Mouse (Mus musculus): ENCODE data around the gene Ctdspl. TPM values are rescaled to one million over a fixed set of nuclear protein-coding genes. Genes with fewer than 3 reads are reported as not detected.
A peak's percentile ranks its signal among the peaks of the same experiment; 100 is the strongest.

The Ctdspl gene
- total RNA-seq (2021) = 10 to 100 TPM; 21.0 TPM
- long read RNA-seq, experiment 1, full-length matches to known transcripts = 11 of 21 reads
- long read RNA-seq, experiment 1, partial matches to known transcripts = 1 of 21 reads
- long read RNA-seq, experiment 1, other reads (novel, unspliced or antisense) = 9 of 21 reads
- long read RNA-seq, experiment 2, full-length matches to known transcripts = 12 of 15 reads
- long read RNA-seq, experiment 2, partial matches to known transcripts = 1 of 15 reads
- long read RNA-seq, experiment 2, other reads (novel, unspliced or antisense) = 2 of 15 reads

DNA sequence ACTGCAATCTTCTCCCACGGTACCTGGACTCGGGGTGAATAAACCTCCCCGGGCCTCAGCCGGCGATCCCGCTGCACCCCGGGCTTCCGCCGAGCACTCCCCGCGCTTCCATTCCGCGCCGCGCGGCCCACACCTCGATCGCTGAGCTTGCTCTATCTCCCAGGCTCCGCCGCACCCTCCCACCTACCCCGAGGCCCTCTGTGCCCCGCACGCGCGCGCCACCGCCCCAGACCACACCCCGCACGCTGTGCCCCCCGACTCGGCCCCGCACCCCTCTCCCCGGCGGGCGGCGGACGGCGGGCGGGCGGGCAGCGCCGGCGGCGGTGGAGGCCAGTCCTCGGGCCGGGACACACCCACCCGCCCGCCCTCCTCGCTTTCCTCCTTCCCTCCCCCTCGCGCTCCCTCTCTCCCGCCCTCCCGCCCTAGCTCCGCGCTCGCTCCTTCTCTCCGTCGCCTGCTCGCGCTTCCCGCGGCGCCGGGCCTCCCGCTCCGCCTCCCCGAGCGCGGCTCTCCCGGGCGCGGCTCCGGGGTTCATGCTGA is at the start of gene Ctdspl:
Gene Ctdspl, plus strand, starts transcription at position 343 of the 540 bp plus-strand sequence.
- peak; percentile 55 to 58 for DNase-seq (ENCODE audit: low spot score in 2 of 2)

DNA sequence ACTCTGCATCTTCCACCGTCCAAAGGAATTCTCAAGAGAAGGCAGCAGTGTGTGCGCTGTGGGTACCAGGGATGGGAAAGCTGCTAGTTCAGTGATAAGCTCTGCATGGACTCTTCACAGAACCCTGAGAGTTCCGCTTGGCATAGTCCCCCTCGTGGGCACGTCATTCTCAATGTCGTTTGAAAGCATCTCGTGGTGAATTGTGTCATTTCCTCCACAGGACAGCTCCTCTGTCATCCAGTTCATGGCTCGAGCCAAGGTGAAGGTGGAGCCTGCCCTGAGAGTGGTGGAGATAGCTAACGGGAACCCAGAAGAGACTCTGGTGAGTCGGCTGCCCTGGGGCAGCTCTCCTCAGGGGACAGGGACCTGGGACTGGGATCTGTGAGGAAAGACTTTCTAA is 49.4 kb upstream of the Ctdspl start:
- no peak for DNase-seq (ENCODE audit: low spot score in 2 of 2)

DNA sequence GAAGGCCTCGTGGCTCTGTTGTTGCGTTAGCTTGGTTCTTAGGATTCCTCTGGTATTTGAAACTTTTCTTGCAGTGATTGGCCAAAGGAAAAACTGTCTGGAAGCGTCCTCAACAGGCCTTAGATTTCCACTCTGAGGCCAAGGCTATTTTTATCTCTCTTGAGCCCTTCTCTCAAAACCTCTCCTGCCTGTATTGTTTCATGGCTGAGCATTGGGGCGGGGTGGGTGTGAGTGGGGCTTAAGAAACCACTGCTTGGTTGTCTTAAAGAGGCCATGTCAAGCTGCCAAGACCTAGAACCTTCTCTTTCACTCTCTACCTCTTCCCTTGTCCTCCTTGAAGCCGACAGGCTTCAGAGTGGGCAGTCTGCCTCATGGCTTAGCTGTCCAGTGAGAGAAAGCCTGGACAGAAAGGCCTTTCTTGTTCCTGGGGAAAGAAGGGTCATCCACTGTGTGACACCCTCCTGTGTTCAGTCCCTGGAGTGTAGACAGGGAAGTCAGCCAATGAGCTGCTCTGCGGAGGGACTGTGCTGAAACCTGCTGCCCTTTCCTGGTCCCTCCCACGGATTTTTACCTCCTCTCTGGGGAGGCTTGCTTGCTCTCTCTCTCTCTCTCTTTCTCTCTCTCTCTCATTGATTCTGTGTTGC is 48.8 kb upstream of the Ctdspl start:
- DNase-seq (ENCODE audit: low spot score in 2 of 2) = no peak

GRCm38 (mm10) chr9:118878596-118878995 is 47.7 kb upstream of the Ctdspl start:
- DNase-seq (ENCODE audit: low spot score in 2 of 2) = no peak

GRCm38 (mm10) chr9:118881281-118881945 is 44.8 kb upstream of the Ctdspl start:
- no peak for DNase-seq (ENCODE audit: low spot score in 2 of 2)

DNA sequence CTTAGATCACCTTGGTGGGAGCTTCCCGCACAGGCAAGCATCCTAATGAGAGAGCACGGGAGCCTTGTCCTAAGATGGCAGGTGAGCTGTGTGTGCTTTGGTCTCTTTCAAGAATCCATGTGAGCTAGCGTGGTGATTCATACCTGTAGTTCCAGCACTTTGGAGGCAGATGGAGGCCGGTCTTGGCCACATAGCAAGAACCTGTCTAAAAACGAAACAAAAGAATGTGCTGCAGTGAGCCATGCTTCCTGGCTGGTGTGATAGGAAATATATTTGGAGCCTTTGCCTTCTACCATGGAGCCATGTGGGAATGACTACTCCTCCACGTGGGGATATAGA is 44.3 kb upstream of the Ctdspl start:
- DNase-seq (ENCODE audit: low spot score in 2 of 2) = no peak

GRCm38 (mm10) chr9:118883150-118883549 is 43.1 kb upstream of the Ctdspl start:
- DNase-seq (ENCODE audit: low spot score in 2 of 2) = no peak

DNA sequence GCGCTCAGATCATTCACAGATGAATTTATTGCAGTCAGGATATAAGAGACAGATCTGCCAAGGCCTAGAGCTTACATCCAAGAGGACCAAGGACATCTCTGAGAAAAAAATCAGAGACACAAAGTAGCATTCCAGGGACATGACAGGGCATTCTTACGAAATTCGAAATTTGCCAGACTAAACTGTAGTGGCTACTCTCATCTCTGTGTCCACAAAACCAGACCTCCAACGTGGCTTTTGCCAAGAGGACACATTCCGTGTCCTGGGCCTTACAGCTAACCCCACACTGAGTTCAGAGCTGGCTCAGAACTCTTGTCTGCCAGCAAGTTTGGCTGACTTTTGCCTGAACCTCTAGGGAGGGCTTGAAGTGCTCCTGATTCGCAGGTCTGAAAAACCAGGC is 40.5 kb upstream of the Ctdspl start:
- no peak for DNase-seq (ENCODE audit: low spot score in 2 of 2)

DNA sequence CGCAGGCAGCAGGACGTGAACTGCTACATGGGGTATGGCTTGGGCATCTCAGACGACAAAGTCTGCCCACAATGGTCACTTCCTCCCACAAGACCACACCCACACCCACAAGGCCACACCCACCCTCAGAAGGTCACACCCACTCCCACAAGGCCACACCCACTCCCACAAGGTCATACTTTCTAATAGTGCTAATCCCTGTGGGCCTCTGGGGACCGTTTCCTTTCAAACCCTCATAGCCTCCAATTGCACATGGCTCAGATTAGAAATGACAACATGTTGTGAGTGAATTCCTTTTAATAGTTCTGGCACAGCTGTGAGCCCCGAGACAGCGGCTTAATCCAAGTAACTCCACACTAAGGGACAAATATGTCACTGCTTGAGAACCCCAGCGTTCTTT is 39.1 kb upstream of the Ctdspl start:
- DNase-seq (ENCODE audit: low spot score in 2 of 2) = no peak

- no peak for DNase-seq (ENCODE audit: low spot score in 2 of 2)
Measured at GRCm38 (mm10) chr9:118887734-118888133, 38.5 kb upstream of the Ctdspl start.

DNA sequence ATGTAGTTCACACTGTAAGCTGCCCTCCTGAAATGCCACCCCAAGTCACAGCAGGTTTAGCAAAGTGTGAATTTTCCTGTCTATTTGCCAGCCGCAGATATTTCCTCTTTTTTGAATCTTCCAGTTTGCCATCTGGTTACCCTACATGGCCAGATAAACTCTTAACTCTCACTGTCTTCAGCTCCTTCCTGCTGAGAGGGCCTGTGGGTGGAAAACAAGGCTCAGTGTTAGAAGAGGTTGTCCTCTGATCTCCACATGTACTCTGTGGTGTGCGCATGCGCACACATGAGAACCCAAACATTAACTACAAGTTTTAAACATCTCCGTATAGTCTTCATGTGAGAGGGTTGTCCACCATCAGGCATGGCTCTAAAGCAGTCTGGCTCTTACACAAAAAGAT is 36.1 kb upstream of the Ctdspl start:
- DNase-seq (ENCODE audit: low spot score in 2 of 2) = no peak

DNA sequence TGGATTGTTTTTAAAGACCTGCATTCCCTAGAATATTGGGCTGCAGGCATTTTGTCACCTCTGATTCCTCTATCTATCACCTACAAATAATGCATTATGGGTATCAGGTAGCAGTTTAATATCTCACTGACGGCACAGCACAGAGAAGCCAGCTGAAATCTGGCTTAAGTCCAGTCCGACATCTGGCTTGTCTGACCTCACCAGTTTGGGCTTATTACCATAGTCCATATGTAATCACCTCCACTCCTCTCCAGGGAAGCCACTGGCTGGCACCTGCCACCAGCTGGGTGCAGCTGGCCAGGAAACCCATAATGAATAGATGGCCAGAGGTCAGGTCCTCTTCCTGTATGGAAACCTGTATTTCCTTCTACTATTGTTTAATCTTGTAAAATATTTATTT is 35.6 kb upstream of the Ctdspl start:
- no peak for DNase-seq (ENCODE audit: low spot score in 2 of 2)

DNA sequence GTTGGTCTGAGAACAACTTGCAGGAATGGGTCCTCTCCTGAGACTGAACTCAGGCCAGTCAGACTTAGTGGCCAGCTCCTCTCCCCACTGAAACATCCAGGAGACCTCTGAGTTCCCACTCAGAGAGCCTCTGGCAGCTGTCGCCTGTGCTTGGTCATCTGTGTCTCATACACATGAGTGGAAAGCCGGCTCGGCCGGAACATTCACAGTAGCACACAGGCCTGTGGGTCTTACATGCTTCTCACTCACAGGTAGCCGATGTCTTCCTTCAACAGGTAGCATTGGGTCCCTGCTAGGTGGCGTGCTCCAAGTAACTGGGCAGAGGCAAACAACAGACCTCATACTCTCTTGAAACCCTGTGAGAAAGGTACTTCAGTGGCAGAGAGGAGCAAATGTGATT is 35.2 kb upstream of the Ctdspl start:
- DNase-seq (ENCODE audit: low spot score in 2 of 2) = no peak

- DNase-seq (ENCODE audit: low spot score in 2 of 2) = peak in 1 of 2 experiments; percentile 29
Measured at GRCm38 (mm10) chr9:118891593-118891992, 34.7 kb upstream of the Ctdspl start.

GRCm38 (mm10) chr9:118895101-118895500 is 31.2 kb upstream of the Ctdspl start:
- DNase-seq (ENCODE audit: low spot score in 2 of 2) = no peak

DNA sequence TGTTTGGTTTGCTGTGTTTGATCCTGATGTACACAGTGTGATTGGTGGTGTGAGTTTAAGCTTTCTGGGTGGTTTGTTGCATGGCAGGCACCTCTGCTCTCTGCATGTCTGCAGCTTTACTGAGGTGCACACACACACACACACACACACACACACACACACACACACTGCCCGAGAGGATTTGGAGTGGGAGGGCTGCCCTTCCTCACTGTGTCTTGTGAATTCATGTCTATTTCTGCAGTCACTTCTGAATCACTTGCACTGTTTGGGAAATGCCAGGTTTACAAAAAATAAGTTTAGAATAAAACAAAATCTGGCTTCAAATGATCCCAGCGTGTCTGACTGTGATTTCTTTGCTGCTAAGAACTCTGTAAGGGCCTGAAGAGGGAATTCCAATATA is 25.6 kb upstream of the Ctdspl start:
- DNase-seq (ENCODE audit: low spot score in 2 of 2) = no peak

GRCm38 (mm10) chr9:118901917-118902316 is 24.3 kb upstream of the Ctdspl start:
- DNase-seq (ENCODE audit: low spot score in 2 of 2) = no peak

DNA sequence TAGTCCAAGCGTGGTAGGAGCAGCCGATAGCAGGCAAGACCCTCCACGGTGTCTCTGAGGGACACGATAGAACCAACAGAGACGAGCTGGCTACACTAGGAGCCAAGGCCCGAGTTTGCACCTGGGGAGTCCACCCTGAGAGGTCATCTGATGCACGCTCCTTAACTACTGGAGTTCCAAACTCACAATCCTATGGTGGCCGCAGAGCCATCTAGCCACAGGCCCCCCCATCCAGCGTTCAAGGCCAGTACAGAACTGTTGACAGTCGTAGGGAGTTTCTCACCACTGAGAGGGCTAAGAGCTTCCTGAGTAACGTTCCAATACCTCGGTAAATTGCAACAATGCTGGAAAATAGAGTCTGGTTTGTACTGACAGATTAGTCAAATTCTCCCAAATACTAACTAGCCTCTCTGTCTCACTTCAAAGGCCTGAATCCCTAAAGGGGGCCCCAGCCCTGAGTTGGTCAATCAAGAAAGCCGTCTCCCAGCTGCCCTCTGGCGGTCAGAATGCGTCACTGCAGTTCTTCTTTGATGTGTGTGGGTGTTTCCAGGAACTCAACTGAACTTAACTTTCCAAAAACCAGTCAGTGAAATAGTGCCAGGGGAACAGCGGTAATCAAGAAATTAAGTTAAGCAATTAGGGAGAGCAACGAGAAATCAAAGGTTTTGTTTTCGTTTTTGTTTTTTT is 18.2 kb upstream of the Ctdspl start:
- peak; percentile 70 to 80 for DNase-seq (ENCODE audit: low spot score in 2 of 2)

GRCm38 (mm10) chr9:118913048-118913447 is 13.2 kb upstream of the Ctdspl start:
- DNase-seq (ENCODE audit: low spot score in 2 of 2) = no peak

DNA sequence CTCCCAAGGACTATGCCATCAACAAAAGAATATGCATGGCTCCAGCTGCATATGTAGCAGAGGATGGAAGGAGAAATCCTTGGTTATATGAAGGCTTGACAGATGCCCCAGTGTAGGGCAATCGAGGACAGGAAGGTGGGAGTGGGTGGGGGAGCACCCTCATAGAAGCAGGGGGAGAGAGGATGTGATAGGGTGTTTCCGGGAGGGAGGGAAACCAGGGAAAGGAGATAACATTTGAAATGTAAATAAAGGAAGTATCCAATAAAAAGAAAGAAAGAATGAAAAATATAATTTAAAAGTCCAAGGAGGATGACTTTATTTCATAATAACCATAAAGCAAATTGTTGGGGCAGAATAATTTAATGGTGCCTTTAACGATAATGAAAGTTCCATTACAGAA is 12.6 kb upstream of the Ctdspl start:
- no peak for DNase-seq (ENCODE audit: low spot score in 2 of 2)

DNA sequence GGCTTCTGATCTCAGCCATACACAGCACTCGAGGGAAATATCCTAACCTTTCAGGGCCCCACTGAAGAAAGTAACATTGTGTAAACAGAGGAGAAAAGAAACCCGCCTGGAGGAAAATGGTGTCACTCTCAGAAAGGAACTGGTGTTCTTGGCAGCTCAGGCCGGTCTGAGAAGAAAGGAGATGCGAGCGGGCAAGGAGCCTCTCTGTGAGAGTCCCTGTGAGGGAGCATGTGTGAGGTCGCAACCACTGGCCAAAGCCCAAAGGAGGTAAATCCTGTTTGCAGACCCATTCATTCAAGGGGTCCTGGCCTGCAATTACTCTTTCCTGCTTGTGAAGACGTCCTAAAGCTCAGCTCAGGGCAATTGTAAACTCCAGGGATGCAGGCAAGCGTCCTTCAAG is 11.7 kb upstream of the Ctdspl start:
- no peak for DNase-seq (ENCODE audit: low spot score in 2 of 2)

GRCm38 (mm10) chr9:118915290-118915689 is 11.0 kb upstream of the Ctdspl start:
- no peak for DNase-seq (ENCODE audit: low spot score in 2 of 2)
